Comparison of ENCODE assay signal across 7 mouse cellular contexts in the genomic region with DNA sequence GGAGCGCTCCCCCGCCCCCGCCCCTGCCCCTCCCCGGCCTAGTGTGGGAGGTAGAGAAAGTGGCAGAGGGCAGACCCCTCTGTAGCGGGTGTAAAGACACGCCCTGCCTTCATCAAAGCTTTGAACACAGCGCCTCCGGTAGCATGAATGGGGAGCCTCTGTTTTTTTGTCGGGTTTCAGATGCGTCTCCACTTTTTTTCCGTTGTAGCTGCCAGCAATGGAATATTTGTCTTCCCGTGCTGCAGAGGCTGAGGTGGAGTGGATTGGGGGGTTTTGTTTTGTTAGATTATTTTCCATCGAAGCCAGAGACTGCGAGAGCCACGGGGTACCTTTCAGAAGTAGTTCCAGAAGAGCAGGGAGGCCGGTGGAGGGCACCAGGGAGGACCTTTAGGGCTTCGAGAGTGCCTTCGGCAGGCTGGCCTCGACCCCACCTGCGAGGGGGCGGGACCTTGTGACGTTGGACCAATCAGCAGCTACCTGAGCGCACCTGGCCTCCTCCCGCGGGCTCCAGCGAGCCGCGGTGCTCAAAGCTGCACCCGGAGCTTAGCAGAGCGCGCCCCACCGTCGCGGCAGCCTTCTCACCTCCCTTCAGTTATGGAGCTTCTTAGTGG. TPM values are rescaled to one million over a fixed set of nuclear protein-coding genes. Genes with fewer than 3 reads are reported as not detected.
A peak's percentile ranks its signal among the peaks of the same experiment; 100 is the strongest.
DNase-seq lines count a peak whose midpoint lies in the region; ATAC-seq and TF ChIP-seq lines count a peak whose summit lies in the region.

A gene (plus strand): TSS at position 527 of the 611 bp plus-strand sequence.

- no peak for TF ChIP-seq EP300 in heart, postnatal 0 days (IDR thresholded peaks at IDR 0.05; ENCODE audit: low read depth)

- POLR2A ChIA-PET in Patski (lab: Charles Lee): interaction anchor here (0.7 to 3.5 kb wide), 3 partner anchors 9 to 73 kb away, joined by 3 to 14 read pairs (median 4); no protein-coding TSS in a partner anchor

- peak within 1 kb of the TSS; percentile 12; the same call in 1 of the 2 replicates for H3K4me3 ChIP-seq in cortical plate, adult 2 months (ENCODE audit: insufficient read depth, low read length)
- peak within 1 kb of the TSS; percentile 65 for H3K4me3 ChIP-seq in heart, postnatal 0 days (ENCODE audit: low read depth, low read length)
- peak within 1 kb of the TSS; percentile 33 for H3K4me3 ChIP-seq in midbrain, embryonic 11.5 days (ENCODE audit: low read depth, low read length)

- no peaks in the 10 kb centered on the region for H3K27me3 ChIP-seq in Patski
- peaks cover 18% of the 10 kb centered on the region; the same call in 1 of the 2 replicates for H3K27me3 ChIP-seq in heart, postnatal 0 days (ENCODE audit: control insufficient read depth, insufficient read depth, low read length)
- H3K27me3 ChIP-seq in midbrain, embryonic 11.5 days (ENCODE audit: control insufficient read depth, insufficient read depth, low read length): peaks cover 59% of the 10 kb centered on the region

- H3K4me2 ChIP-seq in heart, postnatal 0 days (ENCODE audit: low read depth, low read length): peak within 1 kb of the TSS; percentile 78
- peak within 1 kb of the TSS; percentile 58 for H3K4me2 ChIP-seq in midbrain, embryonic 11.5 days

- CTCF ChIA-PET in Patski (lab: Charles Lee): interaction anchor here (0.8 kb wide), 1 partner anchor 20 kb away, joined by 3 read pairs; no protein-coding TSS in a partner anchor

- 1% methylated on average over 32 of the region's 34 CpGs for WGBS in heart, postnatal 0 days
- 2% methylated on average over 34 of the region's 34 CpGs for WGBS in large intestine, adult 2 months
- under 1% methylated on average over 34 of the region's 34 CpGs for WGBS in midbrain, embryonic 11.5 days

- TF ChIP-seq CTCF in Patski (IDR thresholded peaks at IDR 0.05): no peak
- TF ChIP-seq CTCF in cortical plate, adult 2 months (IDR thresholded peaks at IDR 0.05; ENCODE audit: extremely low read depth, insufficient read depth, low read length): no peak
- no peak for TF ChIP-seq CTCF in heart, postnatal 0 days (IDR thresholded peaks at IDR 0.05; ENCODE audit: low read depth)

- H3K27ac ChIP-seq in cortical plate, adult 2 months (ENCODE audit: insufficient read depth, low read length): no peak within 1 kb of the TSS
- H3K27ac ChIP-seq in heart, postnatal 0 days (ENCODE audit: low read depth): peak within 1 kb of the TSS; percentile 54
- H3K27ac ChIP-seq in midbrain, embryonic 11.5 days (ENCODE audit: low read depth, low read length): no peak within 1 kb of the TSS

- no peaks in the 10 kb centered on the region for H3K9me3 ChIP-seq in heart, postnatal 0 days (replicated peaks; ENCODE audit: control insufficient read depth, low read length)
- H3K9me3 ChIP-seq in midbrain, embryonic 11.5 days (ENCODE audit: control insufficient read depth, low read length): no peaks in the 10 kb centered on the region

- peak within 1 kb of the TSS; percentile 67 for H3K9ac ChIP-seq in heart, postnatal 0 days (replicated peaks; ENCODE audit: low read depth, low read length)
- peak within 1 kb of the TSS; percentile 53 for H3K9ac ChIP-seq in midbrain, embryonic 11.5 days (ENCODE audit: low read length)

- no peaks in the 10 kb centered on the region for H3K36me3 ChIP-seq in heart, postnatal 0 days (replicated peaks; ENCODE audit: control insufficient read depth, insufficient read depth, low read length)
- H3K36me3 ChIP-seq in midbrain, embryonic 11.5 days (ENCODE audit: control insufficient read depth, insufficient read depth, low read length): no peaks in the 10 kb centered on the region

- no peak for TF ChIP-seq POLR2A in cortical plate, adult 2 months (IDR thresholded peaks at IDR 0.05; ENCODE audit: extremely low read depth, insufficient read depth, low read length)

- ATAC-seq in Patski: no peak
- ATAC-seq in heart, postnatal 0 days (ENCODE audit: insufficient read depth, low read depth): peak; percentile 52
- no peak for ATAC-seq in midbrain, embryonic 11.5 days (ENCODE audit: low FRiP score)

- in situ Hi-C loops in Patski (cut with MboI; ENCODE audit: low pct_unique_long_range_greater_than_20kb): no loop called here

- no peak for DNase-seq in Patski (ENCODE audit: low read depth, low spot score)
- DNase-seq in heart, postnatal 0 days (ENCODE audit: low spot score): no peak
- DNase-seq in large intestine, adult 2 months (ENCODE audit: low read depth, low spot score): peak; percentile 47
- peak; percentile 90 for DNase-seq in midbrain, embryonic 11.5 days (ENCODE audit: low spot score, missing footprints)
- DNase-seq in thymus, postnatal 14 days: peak; percentile 42
- no peak for DNase-seq in left cerebral cortex, adult 8-10 months (ENCODE audit: low spot score in 2 of 2)

- no peaks in the 10 kb centered on the region for H3K4me1 ChIP-seq in cortical plate, adult 2 months (ENCODE audit: control insufficient read depth, insufficient read depth, low read length)
- H3K4me1 ChIP-seq in heart, postnatal 0 days (ENCODE audit: control insufficient read depth, insufficient read depth): peaks cover 14% of the 10 kb centered on the region
- H3K4me1 ChIP-seq in midbrain, embryonic 11.5 days (ENCODE audit: control insufficient read depth, insufficient read depth, low read length): peaks cover 23% of the 10 kb centered on the region

RNA-seq across cellular contexts. Expression of the gene that starts here (rescaled TPM):
- 81.9 TPM for polyA plus RNA-seq in Patski (2021)
- polyA plus RNA-seq in cortical plate, adult 2 months (2012; rRNA removed): 0.11 and 0.13 TPM in 2 replicates
- total RNA-seq in heart, postnatal 0 days (2014; rRNA removed; ENCODE audit: low replicate concordance): 9.2 and 11.4 TPM in 2 replicates
- polyA plus RNA-seq in heart, postnatal 0 days (2015; fragmentation: Nextera tagmentation; extraction: Ambion mirVana): 4.3 and 4.5 TPM in 2 replicates
- 1.2 and 1.3 TPM in 2 replicates for polyA plus RNA-seq in large intestine, adult 2 months (2012; rRNA removed)
- polyA plus RNA-seq in midbrain, embryonic 11.5 days (2014; fragmentation: Nextera tagmentation; extraction: Ambion mirVana): 1.2 and 1.3 TPM in 2 replicates
- under 1 TPM; 0.33 to 0.62 (median 0.40) TPM for total RNA-seq in left cerebral cortex, adult 8-10 months (2022)

Comparison
In these comparisons a context has a peak if more than half of its experiments do, and no peak if none do; other contexts are left out.
1. RNA of the gene that starts here (polyA plus RNA-seq): 81.9 TPM in Patski (single experiment); 4.3 to 4.5 TPM in heart, postnatal 0 days, 1.2 to 1.3 TPM in large intestine, adult 2 months, 1.2 to 1.3 TPM in midbrain, embryonic 11.5 days and 0.11 to 0.13 TPM in cortical plate, adult 2 months; every median in the first group is over 10 times any median in the second.
2. DNase-seq: peak in large intestine, adult 2 months (single experiment), midbrain, embryonic 11.5 days (single experiment) and thymus, postnatal 14 days (single experiment); none in Patski (single experiment), heart, postnatal 0 days (single experiment) and left cerebral cortex, adult 8-10 months (0 of 2).
3. H3K4me3 ChIP-seq: peak in every context shown above with its lines; median percentile 65 in heart, postnatal 0 days; 33 in midbrain, embryonic 11.5 days; 12 in cortical plate, adult 2 months.